Mouse (Mus musculus) G1E (cell line): ENCODE data around the gene Mta3.

Source experiments
- CTCF ChIP-seq: IDR thresholded peaks from 2 replicates; pipeline ENCODE4 v1.5.1; 2012; ENCODE audit warnings: low read depth, low read length, inconsistent platforms, mixed read lengths
- TAL1 ChIP-seq: conservative IDR thresholded peaks from 2 replicates; pipeline ENCODE4 v1.6.1; 2012; ENCODE audit warnings: low read depth, low read length, inconsistent platforms, mixed read lengths

DNA sequence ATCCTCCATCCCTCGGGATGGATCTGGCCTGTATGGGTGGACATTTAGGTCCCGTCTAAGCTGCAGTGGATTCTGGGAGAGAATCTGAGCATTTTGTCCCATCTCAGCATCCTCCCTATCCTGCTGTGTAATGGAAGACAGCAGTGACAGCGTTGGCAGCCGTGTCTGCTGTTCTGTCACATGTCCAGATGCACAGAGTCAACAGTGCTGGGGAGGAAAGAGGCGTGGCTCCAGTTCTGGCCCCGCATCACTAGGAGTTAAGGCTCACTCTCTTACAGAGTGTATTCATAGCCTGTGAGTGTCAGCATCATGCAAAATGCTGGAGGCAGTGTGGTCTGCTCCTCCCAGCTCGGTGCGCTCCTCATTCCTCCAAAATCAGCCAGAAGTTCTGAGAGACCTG, 113.5 kb downstream of the Mta3 start:
- TF ChIP-seq CTCF = no peak
- TF ChIP-seq TAL1 = no peak
